Mouse (Mus musculus): ENCODE measurements around the gene Epha1.

DNA sequence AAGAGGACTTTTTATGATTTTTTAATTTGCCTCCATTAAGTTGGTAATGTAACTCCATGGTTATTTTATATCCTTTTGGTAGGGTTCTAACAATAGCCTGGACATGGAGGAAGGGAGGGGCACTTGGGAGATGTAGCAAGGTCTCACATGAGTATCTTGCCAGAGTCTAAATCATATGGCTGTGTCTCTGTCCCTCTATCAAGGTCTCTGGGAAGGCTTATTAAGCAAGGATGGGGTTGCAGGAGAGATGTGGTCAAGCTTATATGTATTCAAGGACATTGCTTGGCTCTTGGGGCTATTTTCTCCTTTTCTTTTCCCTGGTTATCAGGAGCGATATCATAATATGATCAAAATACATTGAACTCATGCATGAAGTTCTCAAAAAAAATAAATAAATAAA, 25.9 kb upstream of the Epha1 start:
- TF ChIP-seq EP300 (IDR thresholded peaks at IDR 0.05; ENCODE audit: low read depth) = no peak
- TF ChIP-seq CTCF (IDR thresholded peaks at IDR 0.05; ENCODE audit: low read depth) = no peak
